Mouse (Mus musculus) G1E (cell line): ENCODE data around the gene Gm9745.
"Not testable (repeated sequence)": the region's sequence is repeated elsewhere in the genome, so short reads cannot be mapped to it uniquely, and the experiment has no call there.

Experiments
- CTCF ChIP-seq: IDR thresholded peaks from 2 replicates; pipeline ENCODE4 v1.5.1; 2012; ENCODE audit warnings: low read depth, low read length, inconsistent platforms, mixed read lengths
- GATA2 ChIP-seq: IDR thresholded peaks from 2 replicates; pipeline ENCODE4 v1.6.1; 2012; ENCODE audit warnings: low read depth, low read length, inconsistent platforms, borderline replicate concordance
- POLR2AphosphoS5 ChIP-seq: IDR thresholded peaks from 2 replicates; pipeline ENCODE4 v1.6.1; 2012; ENCODE audit warnings: low read depth, low read length, inconsistent platforms; ENCODE audit not compliant: insufficient replicate concordance

DNA sequence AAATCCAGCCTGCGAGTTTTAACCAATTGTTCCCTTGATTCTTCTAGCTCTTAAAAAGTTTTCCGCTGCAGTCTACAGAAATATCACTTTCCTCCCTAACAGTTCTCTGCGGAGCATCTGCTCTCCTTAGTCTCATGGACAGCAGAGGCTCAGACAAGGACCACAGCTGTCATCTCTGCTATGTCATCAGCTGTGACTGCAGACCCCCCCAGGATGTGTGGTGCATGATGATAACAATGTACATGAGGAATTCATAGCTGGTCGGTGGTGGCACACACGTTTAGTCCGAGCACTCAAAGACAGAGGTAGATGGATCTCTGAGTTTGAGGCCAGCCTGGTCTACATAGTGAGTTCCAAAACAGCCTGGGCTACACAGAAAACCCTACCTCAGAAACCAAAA is 11.5 kb upstream of the Gm9745 start:
- not testable (repeated sequence) for TF ChIP-seq GATA2, CTCF, POLR2AphosphoS5
